Mouse (Mus musculus) heart, embryonic 12.5 days (tissue): Measurements from ENCODE around the gene Mmaa. TPM values are rescaled to one million over a fixed set of nuclear protein-coding genes. Genes with fewer than 3 reads are reported as not detected.
A peak's percentile ranks its signal among the peaks of the same experiment; 100 is the strongest.

ENCODE experiments used
- ATAC-seq: fragments of 200-750 bp; cut with Nextera tagmentation; 2 replicates; pipeline ENCODE4 v1.8.0; 2017; ENCODE audit warnings: moderate TSS enrichment, moderate library complexity; ENCODE audit not compliant: insufficient number of reproducible peaks, low FRiP score
- H3K27ac ChIP-seq: fragments of 300-500 bp; sonication (generic); 2 replicates; pipeline ENCODE4 v1.5.1; 2016; ENCODE audit warnings: mild to moderate bottlenecking, moderate library complexity; ENCODE audit not compliant: poor library complexity, severe bottlenecking
- H3K27me3 ChIP-seq: fragments of 300-500 bp; sonication (generic); replicated peaks from 2 replicates; pipeline ENCODE4 v1.6.1; 2016; ENCODE audit warnings: mild to moderate bottlenecking, moderate library complexity
- H3K36me3 ChIP-seq: fragments of 300-500 bp; sonication (generic); 2 replicates; pipeline ENCODE4 v1.6.1; 2016; ENCODE audit warnings: mild to moderate bottlenecking, moderate library complexity
- H3K4me1 ChIP-seq: fragments of 300-500 bp; sonication (generic); replicated peaks from 2 replicates; pipeline ENCODE4 v1.6.1; 2016; ENCODE audit warnings: mild to moderate bottlenecking
- H3K4me2 ChIP-seq: fragments of 300-500 bp; sonication (generic); 2 replicates; pipeline ENCODE4 v1.6.1; 2016; ENCODE audit warnings: mild to moderate bottlenecking, moderate library complexity
- H3K4me3 ChIP-seq: fragments of 300-500 bp; sonication (generic); 2 replicates; pipeline ENCODE4 v1.5.1; 2016; ENCODE audit warnings: mild to moderate bottlenecking
- H3K9ac ChIP-seq: fragments of 300-500 bp; sonication (generic); 2 replicates; pipeline ENCODE4 v1.6.1; 2016; ENCODE audit warnings: mild to moderate bottlenecking, moderate library complexity
- H3K9me3 ChIP-seq: fragments of 300-500 bp; sonication (generic); replicated peaks from 2 replicates; pipeline ENCODE4 v1.6.1; 2016; ENCODE audit warnings: mild to moderate bottlenecking, moderate library complexity
- WGBS: fragments of 180-500 bp; shearing (Covaris S2); methylation state at CpG from one replicate; pipeline ENCODE4 v1.1.7; 2016; 5-methylcytosine and 5-hydroxymethylcytosine counted together
- polyA plus RNA-seq: library from polyadenylated mRNA; unstranded; fragments of >200 nt; fragmentation: Nextera tagmentation; extraction: Ambion mirVana; gene quantifications from 2 replicates; pipeline ENCODE4 v1.2.1, GENCODE M21; 2016

Gene Mmaa
- polyA plus RNA-seq, 1 experiment from 2014 or later = 11.1 TPM

GRCm38 (mm10) chr8:79324036-79324435 lies 29.3 kb upstream of the Mmaa start:
- Histone ChIP-seq H3K4me1 (peaks cover 5% of the 10 kb centered on the region; the same call in 1 of the 2 replicates), H3K9ac (no peak overlapping the region), H3K4me3 (no peak overlapping the region), H3K9me3 (no peaks in the 10 kb centered on the region), H3K27me3 (no peaks in the 10 kb centered on the region), H3K36me3 (no peaks in the 10 kb centered on the region), H3K27ac (no peak overlapping the region), H3K4me2 (no peak overlapping the region)
- WGBS = 57% methylated on average over 3 of the region's 3 CpGs
- no peak for ATAC-seq

- ATAC-seq = no peak
- Histone ChIP-seq H3K4me2 (no peak overlapping the region), H3K9me3 (no peaks in the 10 kb centered on the region), H3K36me3 (no peaks in the 10 kb centered on the region), H3K27me3 (no peaks in the 10 kb centered on the region), H3K9ac (no peak overlapping the region), H3K4me3 (no peak overlapping the region), H3K4me1 (peaks cover 5% of the 10 kb centered on the region; the same call in 1 of the 2 replicates), H3K27ac (no peak overlapping the region)
- WGBS = 56% methylated on average over 7 of the region's 7 CpGs
Observed at GRCm38 (mm10) chr8:79323121-79323520, 28.4 kb upstream of the Mmaa start.

GRCm38 (mm10) chr8:79310801-79311200 lies 16.1 kb upstream of the Mmaa start:
- Histone ChIP-seq H3K4me2 (no peak overlapping the region), H3K4me1 (no peaks in the 10 kb centered on the region), H3K27me3 (no peaks in the 10 kb centered on the region), H3K36me3 (no peaks in the 10 kb centered on the region), H3K4me3 (no peak overlapping the region), H3K9ac (no peak overlapping the region), H3K9me3 (no peaks in the 10 kb centered on the region), H3K27ac (no peak overlapping the region)
- WGBS = 61% methylated on average over 2 of the region's 2 CpGs
- no peak for ATAC-seq

- H3K4me1 ChIP-seq = no peaks in the 10 kb centered on the region; the same call in 1 of the 2 replicates
- no peak for ATAC-seq
Observed at GRCm38 (mm10) chr8:79305941-79306340, 11.2 kb upstream of the Mmaa start.

GRCm38 (mm10) chr8:79301548-79301947 lies 6.8 kb upstream of the Mmaa start:
- Histone ChIP-seq H3K27me3 (no peaks in the 10 kb centered on the region), H3K27ac (no peak overlapping the region)
- 62% methylated on average over 3 of the region's 3 CpGs for WGBS

More at GRCm38 (mm10) chr8:79305941-79306340, 11.2 kb upstream of the Mmaa start:
- no peaks in the 10 kb centered on the region for H3K27me3 ChIP-seq
- no peak overlapping the region for H3K4me2 ChIP-seq
- no peak overlapping the region for H3K27ac ChIP-seq
- 61% methylated on average over 5 of the region's 5 CpGs for WGBS
- no peaks in the 10 kb centered on the region for H3K9me3 ChIP-seq
- no peak overlapping the region for H3K4me3 ChIP-seq
- no peaks in the 10 kb centered on the region for H3K36me3 ChIP-seq
- H3K9ac ChIP-seq = no peak overlapping the region

GRCm38 (mm10) chr8:79299704-79300103 lies 5.0 kb upstream of the Mmaa start:
- H3K27me3 ChIP-seq = no peaks in the 10 kb centered on the region
- no peak overlapping the region for H3K9ac ChIP-seq
- H3K4me3 ChIP-seq = no peak overlapping the region
- H3K4me2 ChIP-seq = no peak overlapping the region
- no peak overlapping the region for H3K27ac ChIP-seq
- no peak for ATAC-seq
- H3K4me1 ChIP-seq = peaks cover 2% of the 10 kb centered on the region; the same call in 1 of the 2 replicates
- no peaks in the 10 kb centered on the region for H3K9me3 ChIP-seq
- no peaks in the 10 kb centered on the region for H3K36me3 ChIP-seq
- WGBS = 84% methylated on average over 5 of the region's 5 CpGs

More at GRCm38 (mm10) chr8:79301548-79301947, 6.8 kb upstream of the Mmaa start:
- Histone ChIP-seq H3K4me1 (no peaks in the 10 kb centered on the region; the same call in 1 of the 2 replicates), H3K9ac (no peak overlapping the region), H3K9me3 (no peaks in the 10 kb centered on the region), H3K4me3 (no peak overlapping the region), H3K36me3 (no peaks in the 10 kb centered on the region), H3K4me2 (no peak overlapping the region)
- ATAC-seq = no peak

- peaks cover 13% of the 10 kb centered on the region for H3K4me1 ChIP-seq
- no peak for ATAC-seq
- no peak overlapping the region for H3K9ac ChIP-seq
- no peak overlapping the region for H3K4me3 ChIP-seq
- no peaks in the 10 kb centered on the region for H3K36me3 ChIP-seq
- H3K27me3 ChIP-seq = no peaks in the 10 kb centered on the region
- H3K4me2 ChIP-seq = no peak overlapping the region
- no peaks in the 10 kb centered on the region for H3K9me3 ChIP-seq
- no peak overlapping the region for H3K27ac ChIP-seq
- WGBS = 41% methylated on average over 3 of the region's 3 CpGs
Observed at GRCm38 (mm10) chr8:79297763-79298162, 3.0 kb upstream of the Mmaa start.

- Histone ChIP-seq H3K4me2 (peak overlapping the region; percentile 81), H3K27me3 (no peaks in the 10 kb centered on the region), H3K27ac (peak overlapping the region; percentile 96), H3K4me3 (peak overlapping the region; percentile 69), H3K36me3 (no peaks in the 10 kb centered on the region), H3K9ac (peak overlapping the region; percentile 82), H3K4me1 (peaks cover 21% of the 10 kb centered on the region), H3K9me3 (no peaks in the 10 kb centered on the region)
- WGBS = 17% methylated on average over 18 of the region's 18 CpGs
- ATAC-seq = no peak; the same call in 1 of the 2 replicates
Observed at GRCm38 (mm10) chr8:79295276-79296105, 754 bp upstream of the Mmaa start.

GRCm38 (mm10) chr8:79293841-79294240 lies 896 bp downstream of the Mmaa start:
- peaks cover 25% of the 10 kb centered on the region for H3K4me1 ChIP-seq
- whole genome bisulfite sequencing = 60% methylated on average over 3 of the region's 3 CpGs
- no peak overlapping the region for H3K9ac ChIP-seq
- no peak overlapping the region for H3K27ac ChIP-seq
- H3K36me3 ChIP-seq = no peaks in the 10 kb centered on the region
- H3K4me2 ChIP-seq = peak overlapping the region; percentile 43; the same call in 1 of the 2 replicates
- H3K9me3 ChIP-seq = no peaks in the 10 kb centered on the region
- H3K27me3 ChIP-seq = no peaks in the 10 kb centered on the region
- H3K4me3 ChIP-seq = peak overlapping the region; percentile 18; the same call in 1 of the 2 replicates
- no peak for ATAC-seq

GRCm38 (mm10) chr8:79292712-79293264 lies 1.9 kb downstream of the Mmaa start:
- H3K27me3 ChIP-seq = no peaks in the 10 kb centered on the region
- H3K9ac ChIP-seq = peak overlapping the region; percentile 21; the same call in 1 of the 2 replicates
- no peaks in the 10 kb centered on the region for H3K36me3 ChIP-seq
- peaks cover 25% of the 10 kb centered on the region for H3K4me1 ChIP-seq
- H3K4me3 ChIP-seq = no peak overlapping the region
- H3K27ac ChIP-seq = 0 out of 2 replicates have a peak overlapping the region, but pooled peaks have one; percentile 16
- WGBS = 32% methylated on average over 3 of the region's 3 CpGs
- H3K9me3 ChIP-seq = no peaks in the 10 kb centered on the region
- ATAC-seq = no peak
- peak overlapping the region; percentile 51 for H3K4me2 ChIP-seq

GRCm38 (mm10) chr8:79289592-79289991 lies 5.1 kb downstream of the Mmaa start:
- Histone ChIP-seq H3K4me3 (no peak overlapping the region), H3K36me3 (no peaks in the 10 kb centered on the region), H3K9ac (no peak overlapping the region), H3K27me3 (no peaks in the 10 kb centered on the region), H3K27ac (no peak overlapping the region), H3K4me2 (no peak overlapping the region), H3K4me1 (peaks cover 23% of the 10 kb centered on the region), H3K9me3 (no peaks in the 10 kb centered on the region)
- no peak for ATAC-seq
- 68% methylated on average over 5 of the region's 5 CpGs for WGBS
